Mouse (Mus musculus) embryonic facial prominence, embryonic 10.5 days (tissue): Measurements from ENCODE around the gene Gm45716. TPM values are rescaled to one million over a fixed set of nuclear protein-coding genes. Genes with fewer than 3 reads are reported as not detected.
A peak's percentile ranks its signal among the peaks of the same experiment; 100 is the strongest.

Experiments
- DNase-seq: peaks from one replicate; pipeline ENCODE4 v3.0.0-alpha.2; 2017; ENCODE audit warnings: low spot score
- H3K27ac ChIP-seq: fragments of 300-500 bp; sonication (generic); replicated peaks from 2 replicates; pipeline ENCODE4 v1.5.1; 2016; ENCODE audit warnings: mild to moderate bottlenecking
- H3K27me3 ChIP-seq: fragments of 300-500 bp; sonication (generic); replicated peaks from 2 replicates; pipeline ENCODE4 v1.6.1; 2016; ENCODE audit warnings: low read depth, mild to moderate bottlenecking; ENCODE audit not compliant: poor library complexity, severe bottlenecking
- H3K36me3 ChIP-seq: fragments of 300-500 bp; sonication (generic); replicated peaks from 2 replicates; pipeline ENCODE4 v1.6.1; 2016; ENCODE audit warnings: mild to moderate bottlenecking, moderate library complexity
- H3K4me1 ChIP-seq: fragments of 300-500 bp; sonication (generic); 2 replicates; pipeline ENCODE4 v1.6.1; 2016
- H3K4me3 ChIP-seq: fragments of 300-500 bp; sonication (generic); 2 replicates; pipeline ENCODE4 v1.5.1; 2016; ENCODE audit warnings: mild to moderate bottlenecking, moderate library complexity
- H3K9me3 ChIP-seq: fragments of 300-500 bp; sonication (generic); 2 replicates; pipeline ENCODE4 v1.6.1; 2016; ENCODE audit warnings: mild to moderate bottlenecking
- WGBS: fragments of 180-500 bp; shearing (Covaris S2); methylation state at CpG from one replicate; pipeline ENCODE4 v1.1.7; 2016; 5-methylcytosine and 5-hydroxymethylcytosine counted together
- polyA plus RNA-seq: library from polyadenylated mRNA; unstranded; fragments of >200 nt; fragmentation: Nextera tagmentation; extraction: Ambion mirVana; gene quantifications from 2 replicates; pipeline ENCODE4 v1.2.1, GENCODE M21; 2016

The Gm45716 gene
- polyA plus RNA-seq = 14.4 and 14.6 TPM in 2 replicates

- 88% methylated on average over 7 of the region's 7 CpGs for WGBS
- DNase-seq = no peak
- Histone ChIP-seq H3K36me3 (no peaks in the 10 kb centered on the region), H3K27ac (no peak within 1 kb of the TSS), H3K4me3 (no peak within 1 kb of the TSS), H3K4me1 (no peaks in the 10 kb centered on the region), H3K27me3 (no peaks in the 10 kb centered on the region), H3K9me3 (no peaks in the 10 kb centered on the region)
Measured at GRCm38 (mm10) chr11:90187441-90187840, at the start of gene Gm45716. Gene Gm45716 (plus strand): TSS chr11:90187683.

GRCm38 (mm10) chr11:90142393-90142792, 45.1 kb upstream of the Gm45716 start:
- WGBS = 62% methylated on average over 4 of the region's 4 CpGs
- H3K36me3 ChIP-seq = no peaks in the 10 kb centered on the region
- H3K9me3 ChIP-seq = no peaks in the 10 kb centered on the region

GRCm38 (mm10) chr11:90142936-90143335, 44.5 kb upstream of the Gm45716 start:
- Histone ChIP-seq H3K36me3 (no peaks in the 10 kb centered on the region), H3K27me3 (no peaks in the 10 kb centered on the region), H3K4me1 (peaks cover 12% of the 10 kb centered on the region), H3K9me3 (no peaks in the 10 kb centered on the region), H3K27ac (no peak overlapping the region), H3K4me3 (no peak overlapping the region)
- no peak for DNase-seq
- WGBS = 63% methylated on average over 4 of the region's 4 CpGs

More at GRCm38 (mm10) chr11:90142393-90142792, 45.1 kb upstream of the Gm45716 start:
- H3K27me3 ChIP-seq = no peaks in the 10 kb centered on the region
- peaks cover 16% of the 10 kb centered on the region for H3K4me1 ChIP-seq
- H3K27ac ChIP-seq = no peak overlapping the region
- no peak overlapping the region for H3K4me3 ChIP-seq
- no peak for DNase-seq

- no peaks in the 10 kb centered on the region for H3K27me3 ChIP-seq
- WGBS = 93% methylated on average over 17 of the region's 17 CpGs
- H3K36me3 ChIP-seq = no peaks in the 10 kb centered on the region
- H3K9me3 ChIP-seq = no peaks in the 10 kb centered on the region
- no peak overlapping the region for H3K4me3 ChIP-seq
- no peak for DNase-seq
- peaks cover 12% of the 10 kb centered on the region for H3K4me1 ChIP-seq
- H3K27ac ChIP-seq = no peak overlapping the region
Measured at GRCm38 (mm10) chr11:90146086-90146860, 41.2 kb upstream of the Gm45716 start.

- Histone ChIP-seq H3K9me3 (no peaks in the 10 kb centered on the region), H3K36me3 (no peaks in the 10 kb centered on the region), H3K4me1 (no peaks in the 10 kb centered on the region), H3K27ac (no peak overlapping the region), H3K27me3 (no peaks in the 10 kb centered on the region), H3K4me3 (no peak overlapping the region)
- WGBS = 65% methylated on average over 5 of the region's 5 CpGs
- DNase-seq = no peak
Measured at GRCm38 (mm10) chr11:90155066-90155465, 32.4 kb upstream of the Gm45716 start.

- Histone ChIP-seq H3K4me3 (no peak overlapping the region), H3K36me3 (no peaks in the 10 kb centered on the region), H3K4me1 (no peaks in the 10 kb centered on the region), H3K9me3 (no peaks in the 10 kb centered on the region), H3K27ac (no peak overlapping the region), H3K27me3 (no peaks in the 10 kb centered on the region)
- 14% methylated on average over 2 of the region's 2 CpGs for WGBS
- no peak for DNase-seq
Measured at GRCm38 (mm10) chr11:90155466-90155865, 32.0 kb upstream of the Gm45716 start.

- 23% methylated on average over 6 of the region's 6 CpGs for WGBS
- DNase-seq = peak; percentile 48
- H3K4me1 ChIP-seq = peaks cover 6% of the 10 kb centered on the region; the same call in 1 of the 2 replicates
- no peaks in the 10 kb centered on the region for H3K9me3 ChIP-seq
- H3K36me3 ChIP-seq = no peaks in the 10 kb centered on the region
- no peaks in the 10 kb centered on the region; the same call in 1 of the 2 replicates for H3K27me3 ChIP-seq
- no peak overlapping the region for H3K27ac ChIP-seq
- H3K4me3 ChIP-seq = no peak overlapping the region
Measured at GRCm38 (mm10) chr11:90167771-90168170, 19.7 kb upstream of the Gm45716 start.

GRCm38 (mm10) chr11:90168338-90169065, 19.0 kb upstream of the Gm45716 start:
- WGBS = 82% methylated on average over 10 of the region's 10 CpGs
- DNase-seq = no peak
- Histone ChIP-seq H3K4me1 (peaks cover 6% of the 10 kb centered on the region; the same call in 1 of the 2 replicates), H3K27ac (no peak overlapping the region), H3K4me3 (no peak overlapping the region), H3K27me3 (no peaks in the 10 kb centered on the region; the same call in 1 of the 2 replicates), H3K36me3 (no peaks in the 10 kb centered on the region), H3K9me3 (no peaks in the 10 kb centered on the region)

- DNase-seq = no peak
- Histone ChIP-seq H3K4me3 (peak overlapping the region; percentile 41), H3K36me3 (no peaks in the 10 kb centered on the region), H3K9me3 (no peaks in the 10 kb centered on the region), H3K4me1 (peaks cover 6% of the 10 kb centered on the region; the same call in 1 of the 2 replicates), H3K27ac (no peak overlapping the region), H3K27me3 (no peaks in the 10 kb centered on the region; the same call in 1 of the 2 replicates)
- 57% methylated on average over 20 of the region's 20 CpGs for WGBS
Measured at GRCm38 (mm10) chr11:90169200-90170013, 18.1 kb upstream of the Gm45716 start.

- no peaks in the 10 kb centered on the region; the same call in 1 of the 2 replicates for H3K27me3 ChIP-seq
- H3K9me3 ChIP-seq = no peaks in the 10 kb centered on the region
- H3K27ac ChIP-seq = no peak overlapping the region
- H3K36me3 ChIP-seq = no peaks in the 10 kb centered on the region
- peak; percentile 79 for DNase-seq
- WGBS = 2% methylated on average over 7 of the region's 7 CpGs
- peaks cover 6% of the 10 kb centered on the region; the same call in 1 of the 2 replicates for H3K4me1 ChIP-seq
- H3K4me3 ChIP-seq = peak overlapping the region; percentile 41
Measured at GRCm38 (mm10) chr11:90170014-90170320, 17.5 kb upstream of the Gm45716 start.

- H3K27ac ChIP-seq = no peak overlapping the region
- 92% methylated on average over 6 of the region's 6 CpGs for WGBS
- no peaks in the 10 kb centered on the region for H3K9me3 ChIP-seq
- no peak overlapping the region for H3K4me3 ChIP-seq
- no peaks in the 10 kb centered on the region for H3K36me3 ChIP-seq
- peaks cover 6% of the 10 kb centered on the region; the same call in 1 of the 2 replicates for H3K4me1 ChIP-seq
- DNase-seq = no peak
- no peaks in the 10 kb centered on the region; the same call in 1 of the 2 replicates for H3K27me3 ChIP-seq
Measured at GRCm38 (mm10) chr11:90172331-90172730, 15.2 kb upstream of the Gm45716 start.

GRCm38 (mm10) chr11:90175634-90176300, 11.7 kb upstream of the Gm45716 start:
- H3K36me3 ChIP-seq = no peaks in the 10 kb centered on the region
- 94% methylated on average over 14 of the region's 14 CpGs for WGBS
- H3K4me1 ChIP-seq = no peaks in the 10 kb centered on the region
- no peak overlapping the region for H3K27ac ChIP-seq
- no peak for DNase-seq
- no peaks in the 10 kb centered on the region for H3K27me3 ChIP-seq
- no peak overlapping the region for H3K4me3 ChIP-seq
- no peaks in the 10 kb centered on the region for H3K9me3 ChIP-seq
